Mouse (Mus musculus) liver, embryonic 14.5 days (tissue): ENCODE data around the gene Dnm2.

ENCODE experiments used
- CTCF ChIP-seq: IDR thresholded peaks from 2 replicates; pipeline ENCODE4 v1.5.1; 2016; ENCODE audit warnings: antibody characterized with exemption, low read depth, control low read depth
- EP300 ChIP-seq: IDR thresholded peaks from 2 replicates; pipeline ENCODE4 v1.6.1; 2016; ENCODE audit warnings: antibody characterized with exemption, low read depth

GRCm38 (mm10) chr9:21553607-21554273 is 129.0 kb downstream of the Dnm2 start:
- TF ChIP-seq CTCF: no peak
- no peak for TF ChIP-seq EP300
